Mouse (Mus musculus) urinary bladder, adult 2 months (tissue): ENCODE results near the gene Fndc1. TPM values are rescaled to one million over a fixed set of nuclear protein-coding genes. Genes with fewer than 3 reads are reported as not detected.
A peak's percentile ranks its signal among the peaks of the same experiment; 100 is the strongest.

Source experiments
- DNase-seq: peaks from one replicate; pipeline ENCODE4 v3.0.0; 2022; ENCODE audit warnings: low spot score
- polyA plus RNA-seq: library from polyadenylated mRNA; depleted of rRNA; stranded (reverse); fragments of >200 nt; gene quantifications from 2 replicates; pipeline ENCODE4 v1.2.3, GENCODE M21; 2012; rRNA removed

Fndc1 gene
- polyA plus RNA-seq: 43.8 and 82.9 TPM in 2 replicates

- DNase-seq: peak; percentile 41
These were observed at the start of gene Fndc1 for GRCm38 (mm10) chr17:7826819-7827515. Gene Fndc1, minus strand, starts transcription at chr17:7827302.

GRCm38 (mm10) chr17:7876541-7876940, 49.4 kb upstream of the Fndc1 start:
- no peak for DNase-seq

- no peak for DNase-seq
These were observed 48.9 kb upstream of the Fndc1 start for GRCm38 (mm10) chr17:7875941-7876461.

GRCm38 (mm10) chr17:7874776-7875531, 47.9 kb upstream of the Fndc1 start:
- DNase-seq: no peak

GRCm38 (mm10) chr17:7873382-7873781, 46.3 kb upstream of the Fndc1 start:
- no peak for DNase-seq

GRCm38 (mm10) chr17:7871800-7872199, 44.7 kb upstream of the Fndc1 start:
- no peak for DNase-seq

GRCm38 (mm10) chr17:7870862-7871605, 43.9 kb upstream of the Fndc1 start:
- no peak for DNase-seq

GRCm38 (mm10) chr17:7869114-7869513, 42.0 kb upstream of the Fndc1 start:
- no peak for DNase-seq

GRCm38 (mm10) chr17:7868631-7869030, 41.5 kb upstream of the Fndc1 start:
- peak; percentile 60 for DNase-seq

GRCm38 (mm10) chr17:7864740-7865139, 37.6 kb upstream of the Fndc1 start:
- no peak for DNase-seq

- DNase-seq: no peak
These were observed 36.6 kb upstream of the Fndc1 start for GRCm38 (mm10) chr17:7863745-7864144.

- DNase-seq: no peak
These were observed 33.8 kb upstream of the Fndc1 start for GRCm38 (mm10) chr17:7860845-7861360.

- no peak for DNase-seq
These were observed 30.6 kb upstream of the Fndc1 start for GRCm38 (mm10) chr17:7857658-7858057.

GRCm38 (mm10) chr17:7855851-7856250, 28.7 kb upstream of the Fndc1 start:
- DNase-seq: no peak

- DNase-seq: no peak
These were observed 24.9 kb upstream of the Fndc1 start for GRCm38 (mm10) chr17:7851979-7852378.

- DNase-seq: no peak
These were observed 24.4 kb upstream of the Fndc1 start for GRCm38 (mm10) chr17:7851527-7851926.

GRCm38 (mm10) chr17:7850246-7850645, 23.1 kb upstream of the Fndc1 start:
- no peak for DNase-seq

GRCm38 (mm10) chr17:7840505-7841290, 13.6 kb upstream of the Fndc1 start:
- DNase-seq: no peak

- no peak for DNase-seq
These were observed 484 bp upstream of the Fndc1 start for GRCm38 (mm10) chr17:7827586-7827985.

- DNase-seq: no peak
These were observed 1.7 kb downstream of the Fndc1 start for GRCm38 (mm10) chr17:7825416-7825815.

GRCm38 (mm10) chr17:7821553-7822186, 5.4 kb downstream of the Fndc1 start:
- no peak for DNase-seq
